19 mouse cellular contexts compared by ENCODE assay signal in the genomic region with DNA sequence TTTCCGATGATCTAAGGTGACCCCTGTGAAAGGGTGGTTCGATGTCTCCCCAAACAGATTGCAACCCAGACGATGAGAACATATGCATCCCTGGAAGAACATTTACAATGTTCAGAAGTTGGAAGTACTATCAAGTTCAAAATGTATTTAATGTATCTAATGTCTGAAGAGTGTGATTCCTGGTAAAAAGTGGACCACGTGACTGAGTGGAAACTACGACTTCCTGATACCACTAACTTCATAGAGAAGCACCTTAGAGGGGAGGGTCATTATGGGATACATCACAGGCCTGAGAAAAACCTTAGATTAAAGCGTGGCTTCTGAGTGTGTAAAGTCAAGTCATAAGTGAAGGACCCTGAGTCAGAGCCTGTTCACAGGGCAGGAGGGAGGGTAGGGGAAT.
"Had no signal": no experiment of that assay in that cellular context is flagged by ENCODE, and none has a peak within 500 bp of the region (broad histone marks: within the 10 kb centered on the region; RNA-seq: fewer than 3 reads in every experiment).

No protein-coding gene starts in this region.

- ATAC-seq: midbrain, embryonic 16.5 days had no signal

- H3K4me2 ChIP-seq: liver, embryonic 15.5 days; lung, embryonic 14.5 days; midbrain, embryonic 12.5 days; neural tube, embryonic 13.5 days; neural tube, embryonic 15.5 days had no signal

- DNase-seq: lung, adult 18-20 months; lung, embryonic 14.5 days; lung, postnatal 10 days; lung, postnatal 4 days; midbrain, embryonic 14.5 days; retina, postnatal 1 day; right cerebral cortex, adult 18-20 months; right cerebral cortex, postnatal 25 days; right cerebral cortex, postnatal 4 days; thymus, adult 18-20 months; thymus, postnatal 14 days; thymus, postnatal 36 days had no signal

- H3K9ac ChIP-seq: liver, embryonic 15.5 days; lung, embryonic 14.5 days; midbrain, embryonic 12.5 days; neural tube, embryonic 13.5 days; neural tube, embryonic 15.5 days had no signal

- H3K36me3 ChIP-seq: liver, embryonic 15.5 days; midbrain, embryonic 10.5 days; midbrain, embryonic 12.5 days; neural tube, embryonic 13.5 days; neural tube, embryonic 15.5 days had no signal

- H3K9me3 ChIP-seq: liver, embryonic 15.5 days; midbrain, embryonic 10.5 days; midbrain, embryonic 12.5 days; neural tube, embryonic 13.5 days; neural tube, embryonic 15.5 days had no signal

- H3K4me3 ChIP-seq: liver, embryonic 15.5 days; midbrain, embryonic 10.5 days; midbrain, embryonic 12.5 days; myocyte; neural tube, embryonic 13.5 days; neural tube, embryonic 15.5 days had no signal

- H3K27ac ChIP-seq: liver, embryonic 15.5 days; midbrain, embryonic 10.5 days; midbrain, embryonic 12.5 days; neural tube, embryonic 13.5 days; neural tube, embryonic 15.5 days had no signal

- H3K27me3 ChIP-seq: liver, embryonic 15.5 days; midbrain, embryonic 12.5 days; neural tube, embryonic 13.5 days; neural tube, embryonic 15.5 days had no signal

- H3K4me1 ChIP-seq: midbrain, embryonic 10.5 days; midbrain, embryonic 12.5 days; neural tube, embryonic 13.5 days; neural tube, embryonic 15.5 days had no signal
